Mouse (Mus musculus): ENCODE measurements around the gene Rapgef3. TPM values are rescaled to one million over a fixed set of nuclear protein-coding genes. Genes with fewer than 3 reads are reported as not detected.

Rapgef3 gene
- total and polyA plus RNA-seq, 2 experiments from 2014 or later = 17.6 to 57.8 TPM

DNA sequence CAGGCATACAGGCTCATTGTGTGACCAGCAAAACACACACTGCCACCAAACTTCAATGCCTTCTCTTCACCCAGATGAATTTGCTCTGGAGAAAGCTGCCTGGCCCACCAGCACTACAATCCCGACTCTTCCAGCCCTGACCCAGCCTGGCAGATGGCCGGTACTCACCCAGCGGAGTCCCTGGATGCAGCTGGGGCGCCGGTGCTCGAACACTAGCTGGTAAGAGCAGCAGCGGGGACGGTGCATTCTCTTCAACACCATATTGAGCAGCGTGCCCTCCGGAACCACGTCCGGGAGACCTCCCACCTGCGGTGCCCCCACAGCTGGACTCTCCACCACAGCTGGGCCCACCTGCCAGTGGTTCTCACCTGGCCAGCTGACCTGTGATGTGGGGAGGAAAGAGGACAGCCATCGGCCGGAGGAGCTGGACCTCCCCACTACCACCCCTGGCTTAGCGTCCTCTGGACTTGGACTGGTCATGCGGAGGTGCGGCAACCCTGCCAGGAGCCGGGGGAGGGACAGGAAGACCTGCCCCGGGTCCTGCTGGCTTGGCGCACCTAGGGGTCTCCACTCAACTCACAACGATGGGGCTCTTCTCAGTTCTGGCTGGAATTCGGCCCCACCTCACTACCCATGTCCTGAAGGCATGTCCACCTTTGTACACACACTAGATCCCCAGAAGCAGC lies 1.0 kb downstream of the Rapgef3 start:
- Histone ChIP-seq H3K9ac (replicated peaks; ENCODE audit: low read depth, low read length) (peak overlapping the region; percentile 57), H3K4me3 (ENCODE audit: low read depth, low read length) (peak overlapping the region; percentile 53), H3K36me3 (replicated peaks; ENCODE audit: control insufficient read depth, insufficient read depth, low read length) (no peaks in the 10 kb centered on the region), H3K4me1 (ENCODE audit: control insufficient read depth, insufficient read depth) (0 out of 2 replicates have a peak, but pooled peaks cover 5% of the 10 kb centered on the region), H3K27me3 (ENCODE audit: control insufficient read depth, insufficient read depth, low read length) (no peaks in the 10 kb centered on the region), H3K4me2 (ENCODE audit: low read depth, low read length) (peak overlapping the region; percentile 79), H3K27ac (ENCODE audit: low read depth) (peak overlapping the region; percentile 90), H3K9me3 (replicated peaks; ENCODE audit: control insufficient read depth, low read length) (no peaks in the 10 kb centered on the region)
- TF ChIP-seq EP300 (IDR thresholded peaks at IDR 0.05; ENCODE audit: low read depth) (no peak), CTCF (IDR thresholded peaks at IDR 0.05; ENCODE audit: low read depth) (no peak)
- ATAC-seq (ENCODE audit: insufficient read depth, low read depth) (no peak), DNase-seq (ENCODE audit: low spot score) (no peak)
- 16% methylated on average over 23 of the region's 23 CpGs for WGBS

DNA sequence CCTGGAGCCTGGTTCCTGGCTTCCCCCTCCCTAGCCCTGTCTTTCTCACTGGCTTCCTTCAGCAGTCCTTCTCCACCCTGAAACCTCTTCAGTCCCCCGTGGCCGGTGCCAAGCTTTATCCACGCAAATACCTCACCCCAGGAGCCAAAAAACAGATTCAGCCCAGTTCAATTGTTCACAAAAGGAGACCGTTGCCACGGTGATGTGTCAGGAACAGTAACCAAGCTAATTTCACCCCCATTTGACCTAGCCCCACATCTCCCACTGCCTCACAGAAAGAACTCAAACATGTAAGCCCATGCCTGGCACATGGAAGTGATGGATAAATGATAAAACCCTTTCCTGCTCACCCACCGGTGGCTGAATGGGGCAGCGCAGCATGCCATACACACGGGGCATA lies 1.6 kb downstream of the Rapgef3 start:
- no peak for TF ChIP-seq CTCF (IDR thresholded peaks at IDR 0.05; ENCODE audit: low read depth)
- no peak for TF ChIP-seq EP300 (IDR thresholded peaks at IDR 0.05; ENCODE audit: low read depth)
- H3K27me3 ChIP-seq (ENCODE audit: control insufficient read depth, insufficient read depth, low read length) = no peaks in the 10 kb centered on the region

DNA sequence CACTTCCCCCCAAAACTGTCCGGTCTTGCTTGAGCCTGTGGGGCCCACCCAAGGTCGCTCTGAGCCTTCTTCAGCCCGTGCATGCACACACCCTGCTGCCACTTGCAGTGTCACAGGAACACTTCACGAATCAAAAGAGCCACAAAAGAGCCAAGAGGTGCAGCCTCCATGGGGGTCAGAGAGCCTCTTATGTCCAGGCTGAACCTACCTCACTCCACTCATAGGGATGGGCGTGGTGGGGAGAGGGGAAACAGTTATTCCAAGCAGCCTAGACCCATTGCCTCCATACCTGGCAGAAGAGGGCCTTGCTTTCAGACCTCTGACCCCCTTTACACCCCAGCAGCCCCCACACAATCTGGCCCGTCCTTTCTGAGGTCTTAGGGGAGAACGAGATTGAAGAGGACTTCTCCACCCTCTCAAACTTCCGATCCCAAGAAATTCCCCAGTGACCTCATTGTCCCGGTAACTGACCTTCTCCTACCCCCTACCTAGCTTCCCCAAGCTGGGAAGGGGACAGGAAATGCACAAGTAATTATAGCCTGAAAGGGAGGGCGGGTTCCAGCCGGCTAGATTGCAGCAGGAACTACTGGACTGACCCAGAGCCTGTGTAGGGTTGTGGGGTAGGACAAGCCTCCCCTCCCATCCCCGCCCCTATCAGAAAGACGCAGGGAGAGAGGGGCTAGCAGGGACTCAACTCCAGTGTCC lies 2.5 kb downstream of the Rapgef3 start:
- Histone ChIP-seq H3K4me3 (ENCODE audit: low read depth, low read length) (peak overlapping the region; percentile 53), H3K4me1 (ENCODE audit: control insufficient read depth, insufficient read depth) (no peaks in the 10 kb centered on the region), H3K4me2 (ENCODE audit: low read depth, low read length) (peak overlapping the region; percentile 79), H3K36me3 (replicated peaks; ENCODE audit: control insufficient read depth, insufficient read depth, low read length) (peaks cover 6% of the 10 kb centered on the region; the same call in 1 of the 2 replicates), H3K9me3 (replicated peaks; ENCODE audit: control insufficient read depth, low read length) (no peaks in the 10 kb centered on the region), H3K9ac (replicated peaks; ENCODE audit: low read depth, low read length) (no peak overlapping the region), H3K27ac (ENCODE audit: low read depth) (peak overlapping the region; percentile 66), H3K27me3 (ENCODE audit: control insufficient read depth, insufficient read depth, low read length) (no peaks in the 10 kb centered on the region)
- DNase-seq (ENCODE audit: low spot score) (no peak), ATAC-seq (ENCODE audit: insufficient read depth, low read depth) (no peak)
- WGBS = 51% methylated on average over 13 of the region's 13 CpGs
- TF ChIP-seq EP300 (IDR thresholded peaks at IDR 0.05; ENCODE audit: low read depth) (0 out of 2 replicates have a peak, but pooled peaks have one; percentile 21), CTCF (IDR thresholded peaks at IDR 0.05; ENCODE audit: low read depth) (no peak)

More for the DNA sequence above, 1.6 kb downstream of the Rapgef3 start:
- Histone ChIP-seq H3K27ac (ENCODE audit: low read depth) (peak overlapping the region; percentile 90), H3K36me3 (replicated peaks; ENCODE audit: control insufficient read depth, insufficient read depth, low read length) (0 out of 2 replicates have a peak, but pooled peaks cover under 1% of the 10 kb centered on the region), H3K4me3 (ENCODE audit: low read depth, low read length) (peak overlapping the region; percentile 53), H3K9ac (replicated peaks; ENCODE audit: low read depth, low read length) (peak overlapping the region; percentile 57), H3K9me3 (replicated peaks; ENCODE audit: control insufficient read depth, low read length) (no peaks in the 10 kb centered on the region), H3K4me1 (ENCODE audit: control insufficient read depth, insufficient read depth) (0 out of 2 replicates have a peak, but pooled peaks cover under 1% of the 10 kb centered on the region), H3K4me2 (ENCODE audit: low read depth, low read length) (peak overlapping the region; percentile 79)
- DNase-seq (ENCODE audit: low spot score) = no peak
- 30% methylated on average over 8 of the region's 8 CpGs for WGBS
- no peak for ATAC-seq (ENCODE audit: insufficient read depth, low read depth)

DNA sequence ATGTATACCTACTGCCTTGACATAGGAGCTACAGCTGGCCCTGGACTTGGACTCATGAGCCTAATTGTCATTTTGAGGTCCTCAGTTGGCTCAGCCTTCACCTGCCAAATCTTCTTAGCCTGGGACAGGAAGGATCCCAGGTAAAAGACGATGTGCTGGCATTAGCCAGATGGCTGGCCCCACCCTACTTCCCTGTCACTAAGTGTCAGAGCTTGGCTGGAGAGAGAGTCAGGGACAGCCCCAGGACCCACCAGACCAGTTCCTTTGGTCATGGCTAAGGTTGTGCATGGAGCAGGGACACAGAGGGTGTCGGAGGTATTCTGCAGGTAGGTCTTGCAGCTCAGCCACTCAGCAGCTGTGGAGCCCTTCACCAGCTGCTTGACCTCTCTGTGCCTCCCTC lies 3.2 kb downstream of the Rapgef3 start:
- H3K4me3 ChIP-seq (ENCODE audit: low read depth, low read length) = peak overlapping the region; percentile 53; the same call in 1 of the 2 replicates
- no peak for DNase-seq (ENCODE audit: low spot score)
- H3K4me1 ChIP-seq (ENCODE audit: control insufficient read depth, insufficient read depth) = no peaks in the 10 kb centered on the region
- WGBS = 82% methylated on average over 2 of the region's 2 CpGs
- H3K9me3 ChIP-seq (replicated peaks; ENCODE audit: control insufficient read depth, low read length) = no peaks in the 10 kb centered on the region
- no peak overlapping the region for H3K9ac ChIP-seq (replicated peaks; ENCODE audit: low read depth, low read length)
- ATAC-seq (ENCODE audit: insufficient read depth, low read depth) = no peak
- H3K4me2 ChIP-seq (ENCODE audit: low read depth, low read length) = peak overlapping the region; percentile 79
- 0 out of 2 replicates have a peak overlapping the region, but pooled peaks have one; percentile 39 for H3K27ac ChIP-seq (ENCODE audit: low read depth)
- no peaks in the 10 kb centered on the region for H3K27me3 ChIP-seq (ENCODE audit: control insufficient read depth, insufficient read depth, low read length)
- peaks cover 13% of the 10 kb centered on the region for H3K36me3 ChIP-seq (replicated peaks; ENCODE audit: control insufficient read depth, insufficient read depth, low read length)
- TF ChIP-seq EP300 (IDR thresholded peaks at IDR 0.05; ENCODE audit: low read depth) = no peak
- no peak for TF ChIP-seq CTCF (IDR thresholded peaks at IDR 0.05; ENCODE audit: low read depth)

DNA sequence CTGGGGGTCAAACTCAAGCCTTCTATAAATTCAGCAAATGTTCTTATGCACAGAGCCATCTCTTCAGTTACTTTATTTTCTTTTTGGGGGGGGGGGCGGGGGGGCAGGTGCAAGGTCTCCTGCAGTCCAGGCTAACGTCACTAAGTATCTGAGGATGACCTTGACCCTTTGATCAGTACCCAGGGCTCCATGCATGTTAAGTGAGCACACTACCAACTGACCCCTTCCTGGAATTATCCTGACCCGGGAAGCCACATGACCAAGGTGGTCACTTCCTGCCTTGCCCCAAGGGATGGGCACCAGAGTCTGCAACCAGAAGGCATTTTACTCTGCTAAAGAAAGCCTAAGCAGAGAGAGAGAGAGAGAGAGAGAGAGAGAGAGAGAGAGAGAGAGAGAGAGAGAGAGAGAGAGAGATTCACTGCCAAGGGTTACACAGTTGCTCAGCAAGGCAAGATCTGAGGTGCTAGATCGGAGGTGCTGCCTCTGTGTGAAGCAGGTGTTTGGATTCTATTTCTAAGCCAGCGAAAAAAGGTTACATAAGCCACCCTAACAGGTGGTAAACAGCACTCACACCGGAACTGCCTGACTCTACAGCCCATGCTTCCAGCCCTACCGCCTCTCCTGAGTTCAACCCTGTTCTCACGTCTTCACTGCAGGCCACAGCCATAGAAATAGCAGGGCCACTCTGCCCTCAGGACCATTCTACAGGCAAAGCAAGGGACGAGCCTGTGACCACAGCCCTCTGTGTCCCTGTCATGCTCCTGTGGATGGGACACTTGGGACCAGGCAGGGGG lies 4.3 kb downstream of the Rapgef3 start:
- H3K4me3 ChIP-seq (ENCODE audit: low read depth, low read length) = no peak overlapping the region
- WGBS = 64% methylated on average over 9 of the region's 9 CpGs
- ATAC-seq (ENCODE audit: insufficient read depth, low read depth) = no peak
- no peak for TF ChIP-seq CTCF (IDR thresholded peaks at IDR 0.05; ENCODE audit: low read depth)
- TF ChIP-seq EP300 (IDR thresholded peaks at IDR 0.05; ENCODE audit: low read depth) = no peak
- peak overlapping the region; percentile 24 for H3K4me2 ChIP-seq (ENCODE audit: low read depth, low read length)
- H3K27me3 ChIP-seq (ENCODE audit: control insufficient read depth, insufficient read depth, low read length) = no peaks in the 10 kb centered on the region
- H3K36me3 ChIP-seq (replicated peaks; ENCODE audit: control insufficient read depth, insufficient read depth, low read length) = peaks cover 24% of the 10 kb centered on the region
- H3K9ac ChIP-seq (replicated peaks; ENCODE audit: low read depth, low read length) = no peak overlapping the region
- H3K4me1 ChIP-seq (ENCODE audit: control insufficient read depth, insufficient read depth) = no peaks in the 10 kb centered on the region
- no peak for DNase-seq (ENCODE audit: low spot score)
- no peaks in the 10 kb centered on the region for H3K9me3 ChIP-seq (replicated peaks; ENCODE audit: control insufficient read depth, low read length)
- H3K27ac ChIP-seq (ENCODE audit: low read depth) = no peak overlapping the region

Data from heart, postnatal 0 days (tissue).